Mouse (Mus musculus) intestine, postnatal 0 days (tissue): Measurements from ENCODE around the gene Acp5. TPM values are rescaled to one million over a fixed set of nuclear protein-coding genes. Genes with fewer than 3 reads are reported as not detected.

ENCODE experiments used
- ATAC-seq: fragments of 200-750 bp; cut with Nextera tagmentation; 2 replicates; pipeline ENCODE4 v1.8.0; 2017; ENCODE audit warnings: mild to moderate bottlenecking, moderate TSS enrichment, moderate library complexity
- H3K27ac ChIP-seq: fragments of 300-500 bp; sonication (generic); 2 replicates; pipeline ENCODE4 v1.5.1; 2014; ENCODE audit warnings: mild to moderate bottlenecking, low read depth, low read length, moderate library complexity
- H3K27me3 ChIP-seq: fragments of 300-500 bp; sonication (generic); replicated peaks from 2 replicates; pipeline ENCODE4 v1.6.1; 2014; ENCODE audit warnings: low read length, mixed read lengths; ENCODE audit not compliant: control insufficient read depth, insufficient read depth
- H3K36me3 ChIP-seq: fragments of 300-500 bp; sonication (generic); 2 replicates; pipeline ENCODE4 v1.6.1; 2014; ENCODE audit warnings: mild to moderate bottlenecking, moderate library complexity; ENCODE audit not compliant: control insufficient read depth, insufficient read depth
- H3K4me1 ChIP-seq: fragments of 300-500 bp; sonication (generic); replicated peaks from 2 replicates; pipeline ENCODE4 v1.6.1; 2014; ENCODE audit warnings: antibody characterized with exemption, low read length, mixed read lengths; ENCODE audit not compliant: control insufficient read depth, insufficient read depth
- H3K4me2 ChIP-seq: fragments of 300-500 bp; sonication (generic); replicated peaks from 2 replicates; pipeline ENCODE4 v1.6.1; 2014; ENCODE audit warnings: low read depth, mild to moderate bottlenecking, moderate library complexity
- H3K4me3 ChIP-seq: fragments of 300-500 bp; sonication (generic); 2 replicates; pipeline ENCODE4 v1.5.1; 2014; ENCODE audit warnings: low read depth, low read length
- H3K9ac ChIP-seq: fragments of 300-500 bp; sonication (generic); 2 replicates; pipeline ENCODE4 v1.6.1; 2014; ENCODE audit warnings: mild to moderate bottlenecking, low read depth, low read length
- H3K9me3 ChIP-seq: fragments of 300-500 bp; sonication (generic); 2 replicates; pipeline ENCODE4 v1.6.1; 2016; ENCODE audit warnings: mixed run types; ENCODE audit not compliant: control insufficient read depth
- CTCF ChIP-seq: sonication (generic); IDR thresholded peaks from 2 replicates; pipeline ENCODE4 v1.5.1; 2016; ENCODE audit warnings: low read depth, mild to moderate bottlenecking, control low read depth, antibody characterized with exemption, moderate library complexity
- WGBS: fragments of 180-500 bp; shearing (Covaris S2); extraction: QIAGEN DNeasy Blood & Tissue Kit; methylation state at CpG from one replicate; pipeline ENCODE4 v1.1.7; 2014; 5-methylcytosine and 5-hydroxymethylcytosine counted together
- polyA plus RNA-seq: library from polyadenylated mRNA; unstranded; fragments of >200 nt; fragmentation: Nextera tagmentation; extraction: Ambion mirVana; gene quantifications from 2 replicates; pipeline ENCODE4 v1.2.1, GENCODE M21; 2015

The Acp5 gene
- polyA plus RNA-seq, 1 experiment from 2014 or later = 178 TPM

DNA sequence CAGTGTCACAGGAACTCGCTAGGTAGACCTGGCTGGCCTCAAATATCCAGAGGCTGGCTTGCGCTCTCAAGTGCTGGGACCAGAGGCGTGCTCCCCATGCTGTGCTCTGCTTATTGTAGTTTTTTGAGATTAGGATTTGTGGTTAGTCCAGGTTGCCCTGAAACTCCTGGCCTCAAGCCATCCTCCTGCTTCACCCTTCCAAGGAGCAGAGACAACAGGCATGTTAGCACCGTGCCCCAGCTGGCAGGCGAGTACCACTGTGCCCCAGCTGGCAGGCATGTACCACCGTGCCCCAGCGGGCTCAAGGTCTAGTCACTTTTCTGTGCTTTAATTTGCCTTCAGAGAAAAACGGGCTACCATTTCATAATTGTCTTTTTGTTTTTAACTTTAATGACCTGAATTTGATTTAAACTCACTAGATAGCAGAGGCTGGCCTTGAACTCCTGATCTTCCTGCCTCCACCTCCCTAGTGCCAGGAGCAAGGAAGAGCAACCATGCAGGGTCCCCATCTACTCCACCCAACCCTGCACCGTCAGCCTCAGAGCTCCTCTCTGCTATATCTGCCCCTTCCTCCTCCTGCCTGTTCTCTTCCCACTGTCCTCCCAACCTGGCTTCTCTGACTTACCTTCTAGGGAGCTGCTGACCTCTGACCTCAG is 395 bp downstream of the Acp5 start:
- no peaks in the 10 kb centered on the region for H3K27me3 ChIP-seq
- 79% methylated on average over 9 of the region's 9 CpGs for WGBS
- H3K36me3 ChIP-seq = no peaks in the 10 kb centered on the region
- TF ChIP-seq CTCF = no peak
- H3K9ac ChIP-seq = no peak overlapping the region
- no peak for ATAC-seq
- H3K9me3 ChIP-seq = no peaks in the 10 kb centered on the region
- no peak overlapping the region for H3K4me3 ChIP-seq
- H3K4me1 ChIP-seq = no peaks in the 10 kb centered on the region; the same call in 1 of the 2 replicates
- H3K4me2 ChIP-seq = no peak overlapping the region
- H3K27ac ChIP-seq = no peak overlapping the region

DNA sequence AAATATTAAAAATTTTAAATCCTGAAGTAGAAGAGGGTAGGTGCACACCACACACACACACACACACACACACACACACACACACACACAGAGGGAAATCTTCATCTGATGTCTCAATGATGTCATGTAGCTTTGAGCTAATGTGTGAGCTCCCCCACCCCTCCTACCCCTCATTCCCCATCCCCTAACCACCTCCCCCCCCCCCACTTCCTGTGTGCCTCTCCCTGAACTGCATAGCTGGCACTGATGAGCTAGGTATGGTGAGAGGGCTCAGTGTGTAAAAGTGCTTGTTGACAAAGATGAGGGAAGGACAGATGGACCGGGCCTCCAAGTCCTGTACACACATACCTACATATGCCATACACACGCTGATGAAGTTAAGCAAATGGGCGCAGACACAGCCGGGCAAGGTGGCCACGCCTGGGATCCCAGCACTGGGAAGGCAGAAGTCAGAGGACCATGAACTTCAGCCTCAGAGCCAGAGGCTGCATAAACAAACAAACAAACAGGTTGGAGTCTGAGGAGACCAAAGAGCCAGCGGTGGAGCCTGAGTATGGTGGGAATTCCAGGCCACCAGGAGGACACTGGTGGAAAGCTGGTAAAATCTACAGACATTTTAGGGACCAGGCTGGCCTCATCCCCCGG is 1.1 kb downstream of the Acp5 start:
- H3K4me1 ChIP-seq = no peaks in the 10 kb centered on the region; the same call in 1 of the 2 replicates
- H3K27me3 ChIP-seq = no peaks in the 10 kb centered on the region
- no peak for ATAC-seq
- no peak overlapping the region for H3K4me3 ChIP-seq
- H3K9ac ChIP-seq = no peak overlapping the region
- no peak overlapping the region for H3K27ac ChIP-seq
- H3K9me3 ChIP-seq = no peaks in the 10 kb centered on the region
- WGBS = 87% methylated on average over 7 of the region's 7 CpGs
- 0 out of 2 replicates have a peak, but pooled peaks cover 4% of the 10 kb centered on the region for H3K36me3 ChIP-seq
- no peak overlapping the region for H3K4me2 ChIP-seq
- no peak for TF ChIP-seq CTCF

DNA sequence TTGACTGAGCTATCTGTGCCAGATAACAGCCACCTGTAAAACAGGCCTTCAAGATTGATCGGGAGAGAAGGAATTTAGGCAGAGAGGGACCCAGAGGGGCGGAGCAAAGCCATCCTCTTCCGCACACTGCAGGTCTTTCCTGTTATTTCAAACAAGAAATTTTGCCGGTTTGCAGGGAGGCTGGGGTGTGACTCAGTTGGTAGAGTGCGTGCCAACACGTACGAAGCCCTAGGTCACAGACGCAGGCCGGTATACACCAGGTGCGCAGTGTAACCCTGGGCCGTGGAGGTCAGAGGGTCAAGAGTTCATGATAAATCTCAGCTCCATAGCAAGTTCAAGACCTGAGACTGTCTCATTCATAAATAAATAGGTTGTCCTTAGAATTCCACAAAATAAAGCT is 3.3 kb downstream of the Acp5 start:
- peak; percentile 9; the same call in 1 of the 2 replicates for ATAC-seq
- no peak overlapping the region for H3K9ac ChIP-seq
- WGBS = 43% methylated on average over 11 of the region's 11 CpGs

DNA sequence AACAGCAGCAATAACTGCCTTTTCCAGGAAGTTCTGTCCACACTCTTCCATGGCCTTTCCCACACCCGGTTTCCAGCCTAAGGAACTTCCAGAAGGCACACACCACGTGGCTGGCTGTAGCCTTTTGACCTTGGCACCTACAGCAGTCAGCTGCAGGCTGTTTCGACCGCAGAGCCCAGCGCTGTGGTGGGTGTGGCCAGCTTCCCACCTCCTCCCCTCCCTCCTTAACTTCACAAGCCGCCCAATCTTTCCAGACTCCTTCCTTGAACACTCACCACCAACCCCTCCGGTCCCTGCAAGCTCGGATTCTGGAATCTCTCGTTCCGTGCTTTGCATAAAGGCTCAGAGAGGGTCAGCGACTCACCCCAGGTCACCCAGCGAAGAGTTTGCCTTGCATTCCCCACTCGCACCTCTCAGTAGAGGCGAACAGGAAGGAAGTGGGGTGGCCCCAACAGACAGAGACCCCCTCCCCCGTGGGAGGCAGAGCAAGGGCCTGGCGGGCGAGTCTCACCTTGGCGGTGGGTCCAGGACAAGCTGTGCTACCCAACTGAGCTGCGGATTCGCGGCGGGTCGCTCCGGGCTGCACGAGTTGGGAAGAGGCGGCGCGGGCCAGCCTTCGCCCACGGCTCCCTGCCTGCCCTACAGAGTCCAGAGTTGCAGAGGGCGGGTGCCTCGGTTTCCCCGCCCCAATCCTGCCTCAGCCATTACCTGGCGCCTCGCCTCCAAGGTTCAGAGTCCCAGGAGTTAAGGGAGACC is 4.1 kb downstream of the Acp5 start:
- Histone ChIP-seq H3K4me1 (no peaks in the 10 kb centered on the region), H3K27ac (peak overlapping the region; percentile 83), H3K9ac (peak overlapping the region; percentile 57), H3K36me3 (peaks cover 4% of the 10 kb centered on the region; the same call in 1 of the 2 replicates), H3K4me2 (peak overlapping the region; percentile 71), H3K4me3 (peak overlapping the region; percentile 40), H3K27me3 (no peaks in the 10 kb centered on the region), H3K9me3 (no peaks in the 10 kb centered on the region)
- peak; percentile 89 for ATAC-seq
- no peak for TF ChIP-seq CTCF
- WGBS = 1% methylated on average over 35 of the region's 35 CpGs

More for the DNA sequence above, 3.3 kb downstream of the Acp5 start:
- H3K9me3 ChIP-seq = no peaks in the 10 kb centered on the region
- H3K4me1 ChIP-seq = no peaks in the 10 kb centered on the region; the same call in 1 of the 2 replicates
- peaks cover 4% of the 10 kb centered on the region; the same call in 1 of the 2 replicates for H3K36me3 ChIP-seq
- peak overlapping the region; percentile 40 for H3K4me3 ChIP-seq
- H3K27me3 ChIP-seq = no peaks in the 10 kb centered on the region
- H3K4me2 ChIP-seq = peak overlapping the region; percentile 71
- H3K27ac ChIP-seq = peak overlapping the region; percentile 50
- TF ChIP-seq CTCF = no peak

DNA sequence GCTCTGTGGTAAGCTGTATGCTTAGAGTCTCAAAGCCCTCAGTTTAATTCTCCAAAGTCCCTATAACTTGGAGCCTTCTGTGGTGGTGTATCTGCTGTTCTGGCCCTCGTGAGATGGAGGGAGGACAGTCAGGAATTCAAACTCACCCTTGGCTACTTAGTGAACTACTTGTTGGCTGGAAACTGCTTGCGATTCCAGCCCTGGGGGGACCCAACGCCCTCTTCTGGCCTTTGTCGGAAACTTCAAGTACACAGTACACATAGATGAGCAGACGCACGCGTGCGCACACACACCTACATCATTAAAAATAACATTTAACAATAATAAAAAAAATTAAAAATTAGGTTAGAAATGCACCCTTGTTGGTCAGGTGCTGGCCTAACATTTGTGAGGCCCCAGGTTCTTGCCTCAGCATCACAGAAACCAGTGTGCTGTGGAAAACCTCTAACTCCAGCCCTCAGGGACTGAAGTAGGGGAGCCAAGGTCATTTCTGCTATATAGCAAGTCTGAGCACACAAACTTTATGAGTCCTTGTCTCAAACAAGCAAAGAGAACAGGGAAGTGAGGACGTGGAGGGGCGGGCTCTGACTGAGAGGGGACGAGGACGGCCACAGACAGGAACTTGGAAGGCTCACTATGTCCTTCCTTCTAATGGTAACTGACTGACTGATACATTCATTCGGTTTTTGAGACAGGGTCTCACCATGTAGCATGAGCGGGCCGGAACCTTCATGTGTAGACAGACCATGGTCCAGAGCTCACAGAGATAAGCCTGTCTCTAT is 10.1 kb downstream of the Acp5 start:
- WGBS = 79% methylated on average over 15 of the region's 15 CpGs
- no peak overlapping the region for H3K4me2 ChIP-seq
- no peaks in the 10 kb centered on the region for H3K27me3 ChIP-seq
- no peak overlapping the region for H3K9ac ChIP-seq
- no peak overlapping the region for H3K4me3 ChIP-seq
- ATAC-seq = no peak
- H3K4me1 ChIP-seq = no peaks in the 10 kb centered on the region
- peaks cover 4% of the 10 kb centered on the region; the same call in 1 of the 2 replicates for H3K36me3 ChIP-seq
- H3K27ac ChIP-seq = no peak overlapping the region
- no peak for TF ChIP-seq CTCF
- H3K9me3 ChIP-seq = no peaks in the 10 kb centered on the region
